Mouse (Mus musculus) bone marrow, adult 2 months (tissue): Measurements from ENCODE around the gene Masp1.

ENCODE experiments used
- CTCF ChIP-seq: fragments of 200-500 bp; IDR thresholded peaks from 2 replicates; pipeline ENCODE4 v1.5.1; 2011; ENCODE audit warnings: low read length, control low read depth; ENCODE audit not compliant: control insufficient read depth, insufficient read depth
- POLR2A ChIP-seq: fragments of 200-500 bp; IDR thresholded peaks from 2 replicates; pipeline ENCODE4 v1.6.1; 2011; ENCODE audit warnings: low read depth, mild to moderate bottlenecking, control low read depth, low read length, borderline replicate concordance; ENCODE audit not compliant: control insufficient read depth

GRCm38 (mm10) chr16:23450816-23451215, 69.8 kb downstream of the Masp1 start:
- TF ChIP-seq CTCF (no peak), POLR2A (no peak)
